Mouse (Mus musculus): ENCODE data around the gene Aplp2. TPM values are rescaled to one million over a fixed set of nuclear protein-coding genes. Genes with fewer than 3 reads are reported as not detected.
"Not testable (repeated sequence)": the region's sequence is repeated elsewhere in the genome, so short reads cannot be mapped to it uniquely, and the experiment has no call there.

The Aplp2 gene
- total RNA-seq, 4 experiments from 2014 or later, result 290 to 388 (median 328) TPM

DNA sequence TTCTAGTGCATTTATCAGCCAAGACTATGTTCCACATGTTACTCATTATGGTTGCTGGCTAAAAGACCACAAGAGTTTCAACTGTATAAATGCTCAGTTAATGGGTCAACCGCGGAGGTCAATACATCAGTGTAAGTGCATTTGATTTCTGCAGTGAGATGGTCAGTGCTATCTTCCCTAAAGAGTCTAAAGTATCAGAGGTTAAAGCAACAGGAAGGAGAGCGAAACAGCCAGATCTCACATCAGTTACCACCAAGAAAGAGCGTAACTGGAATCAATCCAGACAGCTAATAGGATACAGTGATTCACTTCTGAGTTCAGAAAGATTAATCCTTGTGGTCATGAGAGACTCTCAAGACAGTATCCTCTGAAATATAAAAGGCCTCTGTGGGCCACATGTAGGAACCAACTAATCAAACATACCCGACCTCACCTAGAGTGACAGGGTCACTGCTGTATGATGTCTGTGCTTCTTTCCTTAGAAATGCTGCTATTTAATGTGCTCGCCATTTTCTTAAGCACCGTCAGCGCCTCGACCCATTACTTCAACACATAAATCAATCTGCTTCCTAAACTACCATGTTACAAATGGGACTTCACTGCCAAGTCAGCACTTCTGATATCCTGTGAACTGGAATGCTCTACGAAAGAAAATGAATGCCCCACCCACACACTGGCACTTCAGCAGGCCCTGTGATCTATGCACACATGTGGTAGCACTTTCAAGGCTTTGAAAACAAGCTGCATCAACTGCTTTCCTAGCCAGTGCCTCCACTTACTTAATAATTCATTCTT lies 30.1 kb downstream of the Aplp2 start:
- no peak for DNase-seq (ENCODE audit: low spot score)

DNA sequence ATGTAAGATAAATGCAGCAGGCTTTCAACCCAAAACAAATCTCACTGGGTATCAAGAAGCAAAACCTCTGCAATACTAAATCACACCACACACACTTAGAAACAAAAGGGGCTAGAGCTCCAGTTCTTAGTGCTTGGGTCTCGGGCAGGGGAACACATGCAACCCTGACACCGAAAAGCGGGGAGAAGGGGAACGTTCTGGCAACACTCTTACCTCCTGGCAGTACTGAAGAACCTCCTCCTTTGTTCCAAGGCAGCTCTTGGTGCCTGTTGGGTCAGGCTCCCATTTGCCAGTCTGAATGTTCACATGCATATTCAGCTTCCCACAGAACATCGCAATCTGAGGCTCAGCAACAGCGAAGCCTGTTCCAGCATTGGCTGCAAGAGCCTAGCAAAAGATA lies 33.9 kb downstream of the Aplp2 start:
- no peak for DNase-seq (ENCODE audit: low spot score)

DNA sequence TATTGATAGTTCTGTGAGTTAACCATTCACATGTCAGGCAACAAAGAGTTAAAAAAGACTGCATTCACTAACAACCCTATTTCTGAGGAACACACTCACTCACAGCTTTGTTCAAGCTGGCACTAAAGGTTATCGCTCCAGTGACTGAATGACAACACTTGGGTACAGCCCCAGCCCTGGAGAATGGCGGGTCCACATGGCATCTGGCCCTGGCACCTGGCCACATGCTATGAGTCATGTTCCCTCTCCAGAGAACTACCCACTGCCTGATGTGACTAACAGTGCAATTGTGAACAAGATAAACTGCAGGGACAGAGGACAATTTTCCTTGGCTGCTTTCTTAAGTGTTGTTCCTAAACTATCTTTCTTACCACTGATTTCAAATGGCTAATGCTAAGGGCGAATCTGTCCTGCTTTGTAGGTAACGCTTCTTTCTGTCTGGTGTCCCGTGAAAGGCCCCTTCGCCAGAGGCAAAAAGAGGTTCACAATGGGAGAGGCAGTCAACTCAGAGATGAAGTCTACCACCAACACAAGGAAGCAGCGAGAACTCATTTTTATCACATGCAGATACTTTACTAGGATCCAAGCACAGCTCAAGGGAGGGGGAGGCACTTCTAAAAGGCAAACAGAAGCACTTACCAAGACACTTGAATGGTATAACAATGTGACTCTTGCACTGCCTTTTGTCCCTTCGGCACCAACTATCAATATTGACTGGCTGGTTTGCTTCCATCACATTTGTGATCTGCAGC lies 35.1 kb downstream of the Aplp2 start:
- peak; percentile 87 for DNase-seq (ENCODE audit: low spot score)

DNA sequence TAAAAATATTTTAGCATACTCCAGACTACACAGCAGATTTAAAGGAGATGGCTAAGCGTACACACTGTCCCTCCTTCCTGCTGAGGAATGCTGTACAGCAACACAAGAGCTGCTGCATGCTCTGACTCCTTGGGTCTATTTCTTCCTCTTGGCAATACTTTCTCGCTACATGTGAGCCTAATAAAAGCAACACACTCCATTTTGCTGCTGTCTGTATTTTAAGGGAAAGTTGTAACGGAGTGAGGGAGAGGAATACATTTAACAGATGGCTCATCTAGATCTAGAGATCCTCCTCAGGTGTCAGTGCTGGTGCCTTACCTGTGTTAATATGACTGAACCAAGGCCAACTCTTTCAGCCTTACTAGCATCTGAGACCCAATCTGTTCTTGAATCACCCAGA lies 35.6 kb downstream of the Aplp2 start:
- DNase-seq (ENCODE audit: low spot score), result no peak

DNA sequence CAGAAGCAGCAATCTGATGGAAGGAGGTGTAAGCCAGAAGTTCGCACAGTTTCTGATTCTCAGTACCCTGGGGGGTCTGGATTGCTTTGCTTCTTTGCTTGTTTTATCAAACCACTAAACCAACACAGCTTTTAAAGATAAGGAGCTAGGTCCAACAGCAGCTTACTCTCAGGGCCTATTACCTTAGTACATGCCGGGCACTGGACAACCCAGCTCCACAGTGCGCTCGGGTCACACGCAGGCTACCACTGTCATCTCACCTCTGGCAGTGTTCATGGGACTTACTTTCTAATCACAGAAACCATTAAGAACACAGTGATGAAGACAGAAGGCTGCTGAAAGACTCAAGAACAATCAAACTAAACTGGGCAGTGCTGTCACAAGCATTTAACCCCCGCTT lies 36.3 kb downstream of the Aplp2 start:
- no peak for DNase-seq (ENCODE audit: low spot score)

DNA sequence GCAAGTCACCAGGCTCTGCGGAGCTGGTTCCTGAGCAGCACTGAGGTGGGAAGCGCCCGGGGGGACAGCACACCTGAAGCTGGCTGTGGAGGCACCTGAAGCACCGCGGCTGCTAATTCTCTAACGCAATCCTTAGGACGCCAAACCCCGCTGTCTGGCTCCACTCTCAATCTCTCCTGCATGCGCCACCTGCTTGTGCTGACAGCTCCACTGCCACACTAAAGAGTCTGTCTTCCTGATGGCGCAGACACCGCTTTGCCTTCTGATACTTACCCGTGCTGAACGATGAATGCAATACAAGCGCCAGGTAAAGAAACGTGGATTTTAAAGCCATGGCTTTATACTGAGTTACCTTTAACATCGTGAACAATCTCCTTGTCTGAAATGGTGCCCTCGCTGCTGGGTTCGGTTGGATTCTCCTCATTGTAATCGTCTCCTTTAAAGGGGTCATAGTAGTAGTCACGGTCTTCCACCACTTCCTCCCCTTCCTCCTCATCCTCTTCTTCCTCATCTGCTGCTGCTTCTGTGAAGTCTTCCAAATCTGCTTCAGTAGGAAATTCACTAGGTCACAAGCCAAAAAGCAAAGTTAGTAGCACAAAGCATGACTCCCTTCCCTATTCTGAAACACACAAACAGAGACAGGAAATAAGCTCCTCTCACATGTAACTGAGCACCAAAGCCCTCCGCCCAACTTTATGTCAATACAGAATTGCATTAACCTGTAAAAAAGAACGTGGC lies 43.1 kb downstream of the Aplp2 start:
- DNase-seq (ENCODE audit: low spot score), result no peak

DNA sequence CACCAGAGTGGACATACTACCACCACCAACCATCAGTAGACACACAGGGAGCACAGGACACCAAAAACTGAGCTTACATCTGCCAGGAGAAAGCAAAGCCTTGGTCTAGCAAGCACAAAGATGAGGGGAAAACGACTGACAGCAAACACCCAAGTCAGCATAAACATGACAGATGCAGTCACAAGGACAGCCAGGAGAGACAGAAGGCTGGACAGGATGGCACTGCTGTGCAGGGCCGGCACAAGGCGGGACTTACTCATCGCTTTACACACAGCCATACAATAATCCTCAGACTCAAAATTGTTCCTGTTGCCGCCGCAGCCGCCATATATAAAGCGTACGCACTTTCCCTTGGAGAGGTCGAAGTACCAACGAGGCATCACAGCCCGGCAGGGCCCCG lies 44.3 kb downstream of the Aplp2 start:
- no peak for DNase-seq (ENCODE audit: low spot score)

DNA sequence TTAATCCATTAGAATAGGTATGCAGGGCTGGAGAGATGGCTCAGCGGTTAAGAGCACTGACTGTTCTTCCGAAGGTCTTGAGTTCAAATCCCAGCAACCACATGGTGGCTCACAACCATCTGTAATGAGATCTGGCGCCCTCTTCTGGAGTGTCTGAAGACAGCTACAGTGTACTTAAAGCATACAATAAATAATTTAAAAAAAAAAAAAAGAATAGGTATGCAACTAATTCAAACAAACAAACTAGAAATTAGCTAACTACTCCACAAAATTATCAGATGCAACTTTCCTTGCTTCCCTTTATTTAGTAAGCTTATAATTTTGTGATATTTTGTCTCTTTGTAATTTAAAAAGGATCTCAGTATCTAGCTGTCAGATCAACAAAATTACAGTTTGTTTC lies 46.1 kb downstream of the Aplp2 start:
- DNase-seq (ENCODE audit: low spot score), result not testable (repeated sequence)

DNA sequence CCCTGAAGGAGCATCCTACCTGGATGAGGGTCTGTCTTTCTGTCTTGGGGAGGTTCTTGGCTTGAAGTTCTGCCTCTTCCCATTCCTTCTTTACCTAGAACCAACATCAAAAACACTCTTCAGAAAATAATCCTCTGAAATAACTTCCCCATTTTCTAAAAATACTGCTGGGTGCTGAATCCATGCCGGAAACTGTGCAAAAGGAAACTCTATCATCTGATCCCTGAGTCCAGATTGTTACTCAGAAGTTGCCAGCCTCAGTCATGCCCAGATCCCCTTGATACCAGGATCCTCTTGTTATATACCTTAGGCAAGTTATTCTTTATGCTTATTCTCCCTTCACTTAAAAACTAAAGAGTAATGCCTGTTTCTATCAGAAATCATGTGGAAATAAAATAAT lies 48.3 kb downstream of the Aplp2 start:
- DNase-seq (ENCODE audit: low spot score), result no peak

DNA sequence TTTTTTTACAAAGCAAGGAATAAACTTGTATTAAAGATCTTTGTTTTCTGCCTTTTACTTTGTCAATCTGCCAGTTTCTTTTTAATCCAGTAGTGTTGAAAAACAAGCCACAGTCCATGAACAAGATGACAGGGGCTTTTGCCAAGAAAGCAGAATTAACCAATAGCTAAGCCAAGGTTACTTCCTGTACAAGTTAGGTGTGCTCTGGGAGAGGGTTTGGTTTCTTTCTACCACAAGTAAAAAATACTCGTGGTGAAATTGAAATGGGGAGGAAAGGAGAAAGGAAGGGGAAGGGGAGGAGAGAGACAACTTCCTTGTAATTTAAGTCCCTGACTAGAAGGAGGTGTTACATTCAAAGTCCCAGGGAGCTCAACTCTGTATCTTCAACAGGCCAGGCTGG lies 48.7 kb downstream of the Aplp2 start:
- no peak for DNase-seq (ENCODE audit: low spot score)

DNA sequence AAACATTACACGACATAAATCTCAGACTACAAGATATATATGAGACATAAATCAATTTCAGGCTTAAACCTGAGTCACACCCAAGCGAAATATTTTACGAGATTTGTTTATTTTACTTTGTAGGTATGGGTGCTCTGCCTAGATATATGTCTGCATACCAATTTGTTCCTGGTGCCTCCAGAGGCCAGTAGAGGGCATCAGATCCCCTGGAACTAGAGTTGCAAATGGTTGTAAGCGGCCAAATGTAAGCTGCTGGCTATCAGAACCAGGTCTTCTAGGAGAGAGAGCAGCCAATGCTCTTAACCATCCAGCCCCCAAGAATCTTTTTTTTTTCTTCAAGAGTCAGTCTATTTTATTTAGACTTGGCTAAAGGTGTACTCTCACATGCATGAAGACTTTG lies 51.7 kb downstream of the Aplp2 start:
- no peak for DNase-seq (ENCODE audit: low spot score)

DNA sequence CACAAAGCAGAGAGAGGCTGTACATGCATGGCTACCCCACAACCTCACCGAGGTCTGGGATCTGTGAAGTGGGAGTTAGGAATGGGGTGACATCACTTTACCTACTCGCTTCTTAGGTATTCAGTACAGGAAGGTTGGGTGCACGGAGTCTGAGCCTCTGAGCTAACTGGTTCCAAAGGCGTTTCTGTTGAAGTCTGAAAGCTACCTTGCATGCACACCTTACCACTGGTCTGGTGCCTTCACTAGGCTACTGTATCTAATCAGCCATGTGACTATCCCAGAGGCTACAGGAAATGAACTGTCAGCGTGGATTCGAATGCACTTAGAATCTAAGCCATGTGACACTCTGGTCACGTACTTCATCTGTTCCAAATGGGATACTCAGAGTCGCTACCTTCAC lies 55.0 kb downstream of the Aplp2 start:
- DNase-seq (ENCODE audit: low spot score), result no peak

DNA sequence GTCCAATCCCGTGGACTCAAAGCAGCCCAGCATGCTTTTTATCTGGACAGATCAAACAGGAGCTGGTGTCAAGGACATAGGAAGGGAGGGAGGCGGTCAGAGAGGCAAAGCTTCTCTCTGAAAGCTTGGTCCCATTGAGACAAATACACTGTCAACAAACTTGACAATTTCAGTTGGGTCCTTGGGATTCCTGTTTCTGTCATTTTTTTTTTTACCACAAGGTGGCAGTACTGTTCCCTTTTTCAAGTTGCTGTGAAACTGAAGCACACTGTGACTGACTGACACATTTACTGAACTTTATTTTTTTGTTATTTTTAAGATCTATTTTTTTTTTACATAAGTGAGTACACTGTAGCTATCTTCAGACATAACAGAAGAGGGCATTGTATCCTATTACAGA lies 60.6 kb downstream of the Aplp2 start:
- peak; percentile 33 for DNase-seq (ENCODE audit: low spot score)

DNA sequence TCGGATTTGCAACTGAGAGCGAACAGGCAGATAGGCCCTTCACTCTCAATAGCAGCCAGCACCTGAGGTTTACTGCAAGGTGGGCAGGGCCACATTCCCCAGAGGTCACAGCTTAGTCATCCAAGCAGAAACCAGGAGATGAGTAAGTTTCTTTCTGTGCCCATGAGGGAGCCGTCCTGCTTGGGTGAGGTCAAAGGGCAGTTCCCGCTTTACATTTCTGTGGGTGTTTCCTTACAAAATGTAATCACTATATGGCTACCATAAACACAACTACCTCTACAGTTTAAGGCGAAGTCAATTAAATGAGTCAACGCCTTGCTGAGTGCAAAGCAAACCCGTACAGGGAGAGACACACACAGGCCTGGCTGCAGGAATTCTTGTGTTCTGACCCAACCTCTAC lies 63.5 kb downstream of the Aplp2 start:
- DNase-seq (ENCODE audit: low spot score), result no peak

DNA sequence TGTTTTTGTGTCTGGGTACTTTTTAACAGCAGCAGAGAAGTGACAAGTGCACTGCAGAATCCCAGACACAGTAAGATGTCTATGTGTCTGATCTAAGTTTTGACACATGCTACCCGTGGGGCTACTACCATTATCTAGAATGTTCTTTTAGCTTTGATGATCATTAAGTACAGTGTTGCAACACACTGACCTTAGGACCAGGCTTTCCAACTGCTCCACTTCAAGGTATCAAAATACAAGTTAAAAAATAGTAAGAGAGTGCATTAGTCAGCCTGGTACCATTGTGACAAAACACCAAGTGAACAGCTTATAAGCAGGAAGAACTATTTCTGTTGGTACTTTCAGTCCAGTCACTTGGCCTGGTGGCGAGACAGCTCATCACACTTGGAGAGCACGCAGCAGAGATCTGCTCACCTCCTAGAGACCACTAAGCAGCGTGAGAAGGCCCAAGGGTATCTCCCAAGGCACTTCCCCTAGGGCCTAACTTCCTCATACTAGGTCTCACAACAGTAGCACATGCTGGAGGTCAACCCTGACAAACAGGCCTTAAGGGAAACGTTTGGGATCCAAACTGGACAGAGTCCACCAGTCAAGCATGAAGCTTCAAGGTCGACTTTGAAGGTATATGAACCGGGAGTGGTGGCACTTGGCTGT lies 66.2 kb downstream of the Aplp2 start:
- DNase-seq (ENCODE audit: low spot score), result no peak

DNA sequence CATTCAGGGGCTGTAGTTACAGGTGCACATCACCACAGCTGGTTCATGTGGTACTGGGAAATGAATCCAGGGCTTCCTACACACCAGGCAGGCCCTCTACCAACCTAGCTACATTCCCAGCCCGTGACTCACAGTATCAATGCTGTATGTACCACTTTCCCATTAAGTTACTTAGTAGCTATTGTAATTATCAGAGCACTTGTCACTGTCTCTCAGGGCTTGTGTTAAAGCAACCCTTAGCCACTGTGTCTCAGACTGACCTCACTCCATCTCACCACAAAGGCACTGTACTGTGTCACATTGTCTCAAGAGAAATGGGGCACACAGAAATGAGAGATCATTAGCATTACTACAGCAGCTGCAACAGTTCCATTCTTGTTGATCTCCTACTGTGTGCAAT lies 68.7 kb downstream of the Aplp2 start:
- DNase-seq (ENCODE audit: low spot score), result no peak

DNA sequence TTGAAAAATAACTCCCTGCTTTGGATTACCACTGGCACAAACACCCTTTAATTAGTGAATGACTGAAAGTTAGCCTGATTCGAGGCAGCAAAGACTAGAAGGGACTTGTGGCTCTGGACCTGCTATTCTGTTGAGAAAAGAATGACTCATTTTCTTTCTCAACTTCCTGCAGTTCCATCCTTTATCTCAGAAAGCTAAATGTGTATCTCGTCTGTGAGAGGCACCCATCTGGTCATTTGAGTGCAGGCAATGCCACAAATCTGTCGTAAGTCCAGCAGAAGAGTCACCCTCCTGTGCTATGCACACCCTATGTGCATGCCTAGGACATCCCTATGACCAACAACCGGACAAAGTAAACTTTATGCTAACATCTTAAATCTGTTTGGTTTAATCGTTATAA lies 78.5 kb downstream of the Aplp2 start:
- DNase-seq (ENCODE audit: low spot score), result no peak

DNA sequence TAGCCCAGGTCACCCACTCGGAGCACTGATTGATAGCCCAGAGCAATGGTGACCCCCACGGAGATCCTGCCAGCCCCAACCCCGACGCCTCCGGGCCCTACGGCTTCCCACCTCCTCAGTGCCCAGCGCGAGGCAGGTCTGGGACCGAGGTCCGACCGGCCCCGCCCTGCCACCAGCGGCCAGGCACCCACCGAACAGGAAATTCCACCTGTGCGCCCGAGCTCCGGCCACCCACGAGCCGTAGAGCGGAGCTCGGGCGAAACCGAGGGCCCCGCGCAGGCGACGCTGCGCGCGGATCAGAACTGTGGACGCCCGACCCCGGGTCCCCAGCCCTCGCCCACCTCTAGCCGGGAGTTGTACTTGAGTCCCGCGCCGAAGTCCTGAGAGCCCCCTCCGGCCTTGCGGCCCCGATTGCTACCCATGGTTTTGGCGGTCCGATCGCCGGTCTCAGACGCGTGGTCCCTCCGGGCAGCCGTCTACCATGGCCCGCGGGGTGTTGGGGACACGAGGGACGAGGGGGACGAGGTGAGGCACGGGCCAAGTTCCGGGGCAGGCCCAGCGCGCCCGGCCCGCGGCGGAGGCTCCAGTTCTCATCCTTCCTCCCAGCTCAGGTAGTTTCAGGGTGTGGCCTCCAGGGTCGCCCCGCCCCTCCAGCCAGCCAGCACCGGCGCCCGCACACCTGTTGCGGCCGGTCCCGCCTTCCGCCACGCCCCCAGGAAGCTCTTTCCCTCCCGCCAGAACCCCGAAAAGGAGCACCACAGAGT lies 80.2 kb downstream of the Aplp2 start, which contains the start of gene St14:
Gene St14 (minus strand): TSS at position 649 of the 764 bp plus-strand sequence.
- DNase-seq (ENCODE audit: low spot score), result no peak

DNA sequence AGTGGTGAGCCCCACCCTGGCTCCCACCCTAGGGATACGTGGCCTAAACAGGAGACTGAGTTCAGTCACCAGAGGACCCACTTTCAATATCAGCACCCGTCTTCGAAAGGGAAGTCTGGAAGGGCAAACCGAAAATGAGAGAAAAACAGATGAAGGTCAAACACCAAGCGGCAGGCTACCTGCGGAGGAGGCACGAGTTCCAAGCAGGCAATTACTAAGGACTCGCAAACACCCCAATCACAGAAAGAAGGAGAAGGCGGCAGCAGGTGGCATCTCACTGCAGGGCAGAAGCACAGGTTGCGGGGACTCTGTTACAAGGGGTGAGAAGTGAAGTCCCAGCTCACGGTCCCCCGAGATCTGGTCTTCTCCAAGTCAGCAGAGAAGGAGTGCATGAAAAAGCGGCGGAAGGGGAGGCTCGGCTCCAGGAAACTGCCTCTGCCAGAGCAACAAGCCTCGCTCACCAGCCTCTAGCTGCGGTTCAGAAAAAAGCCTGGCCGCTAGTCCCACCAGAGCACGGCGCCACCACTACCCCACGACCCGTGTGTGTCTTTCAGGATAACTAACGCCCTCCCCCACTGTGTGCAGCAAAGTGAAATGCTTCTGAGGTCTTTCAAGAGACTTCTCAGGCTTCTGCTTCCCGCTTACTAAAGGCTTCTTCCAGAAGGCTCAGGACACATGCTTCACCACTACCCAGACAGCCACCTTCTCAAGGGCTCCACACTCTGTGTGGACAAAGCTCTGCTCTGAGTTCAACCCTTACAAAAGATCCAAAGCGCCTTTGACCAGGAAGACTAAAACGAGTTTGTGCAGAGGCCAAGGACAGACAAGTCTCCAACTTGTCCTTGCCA lies 81.0 kb downstream of the Aplp2 start:
- no peak for DNase-seq (ENCODE audit: low spot score)

DNA sequence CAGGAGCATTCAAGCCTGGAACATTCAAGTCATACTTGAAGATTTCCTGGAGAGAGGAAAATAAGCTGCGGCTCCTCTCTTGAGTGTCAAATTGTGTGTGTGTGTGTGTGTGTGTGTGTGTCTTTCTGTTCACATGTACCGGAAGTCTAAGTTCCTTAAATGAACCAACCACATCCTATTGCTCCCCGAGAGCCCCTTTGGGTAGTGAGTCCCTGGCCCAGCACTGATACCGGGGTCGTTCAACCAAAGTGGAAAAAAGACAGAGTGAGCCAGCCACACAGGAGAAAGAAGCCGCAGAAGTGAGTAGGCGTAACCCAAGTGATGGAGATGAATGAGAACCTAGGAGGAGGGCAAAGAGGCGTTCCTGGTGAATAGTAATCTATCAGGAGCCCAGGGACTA lies 81.7 kb downstream of the Aplp2 start:
- DNase-seq (ENCODE audit: low spot score), result no peak

Measured in heart, adult 8-10 months (tissue).